Mouse (Mus musculus) small intestine, adult 2 months (tissue): Measurements from ENCODE around the gene Rassf3.

Source experiments
- CTCF ChIP-seq: fragments of 200-500 bp; IDR thresholded peaks from 2 replicates; pipeline ENCODE4 v1.5.1; 2012; ENCODE audit warnings: low read depth, mild to moderate bottlenecking, control low read depth, inconsistent platforms, low read length, moderate library complexity, mixed read lengths; ENCODE audit not compliant: insufficient replicate concordance, insufficient read length; ENCODE audit errors: extremely low read depth
- POLR2A ChIP-seq: fragments of 200-500 bp; IDR thresholded peaks from 2 replicates; pipeline ENCODE4 v1.6.1; 2012; ENCODE audit warnings: low read depth, mild to moderate bottlenecking, control low read depth, inconsistent platforms, low read length, moderate library complexity

DNA sequence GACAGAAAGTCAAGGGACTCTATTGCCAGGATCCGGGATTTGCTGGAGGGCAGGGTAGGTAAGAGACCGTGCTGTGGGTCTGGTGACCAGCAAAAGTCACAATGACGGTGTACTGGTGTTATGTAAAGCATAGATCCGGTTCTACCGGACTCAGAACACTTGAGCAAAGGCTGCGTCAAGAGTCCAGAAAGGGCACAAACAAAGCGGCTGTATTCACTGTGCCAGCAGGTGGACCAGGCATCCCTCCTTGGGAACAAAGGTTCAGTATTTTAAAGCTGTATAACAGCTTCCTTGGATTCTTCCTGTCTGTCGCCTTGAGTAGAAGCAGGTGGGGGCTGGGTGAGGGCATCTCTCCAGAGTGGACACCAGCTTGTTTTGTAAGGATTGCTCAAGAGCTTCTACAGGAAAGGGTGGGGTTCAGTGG, 22.3 kb upstream of the Rassf3 start:
- TF ChIP-seq CTCF (no peak), POLR2A (no peak)
